Mouse (Mus musculus) frontal cortex, postnatal 10 days (tissue): ENCODE results near the gene Pdia4.
"Not testable (repeated sequence)": the region's sequence is repeated elsewhere in the genome, so short reads cannot be mapped to it uniquely, and the experiment has no call there.

Experiments used
- DNase-seq, 2 experiments: peaks; one replicate each; pipeline ENCODE4 v3.0.0; 2022; ENCODE audit warnings: low spot score in 2 of 2, mixed read lengths in 1 of 2

Pdia4 gene

GRCm38 (mm10) chr6:47762686-47763085 is 50.5 kb downstream of the Pdia4 start:
- DNase-seq: peak in 1 of 2 experiments; percentile 11

GRCm38 (mm10) chr6:47759406-47759805 is 53.8 kb downstream of the Pdia4 start:
- peak in 1 of 2 experiments; percentile 4 for DNase-seq

GRCm38 (mm10) chr6:47757849-47758248 is 55.4 kb downstream of the Pdia4 start:
- DNase-seq: peak; percentile 82 to 88

- DNase-seq: peak in 1 of 2 experiments; percentile 3
Observed at GRCm38 (mm10) chr6:47757429-47757828, 55.8 kb downstream of the Pdia4 start.

- not testable (repeated sequence) for DNase-seq
Observed at GRCm38 (mm10) chr6:47753144-47753543, 60.1 kb downstream of the Pdia4 start.

- peak; percentile 86 to 91 for DNase-seq
Observed at GRCm38 (mm10) chr6:47748306-47748705, 64.9 kb downstream of the Pdia4 start.

GRCm38 (mm10) chr6:47747886-47748285 is 65.3 kb downstream of the Pdia4 start:
- DNase-seq: not testable (repeated sequence)
